Mouse (Mus musculus) lung, postnatal 0 days (tissue): ENCODE results near the gene Tgfa. TPM values are rescaled to one million over a fixed set of nuclear protein-coding genes. Genes with fewer than 3 reads are reported as not detected.

Source experiments
- ATAC-seq: fragments of 200-750 bp; cut with Nextera tagmentation; 2 replicates; pipeline ENCODE4 v1.8.0; 2017; ENCODE audit warnings: moderate library complexity
- DNase-seq: peaks from one replicate; pipeline ENCODE4 v3.0.0-alpha.2; 2016; ENCODE audit warnings: low spot score
- H3K27ac ChIP-seq: fragments of 300-500 bp; sonication (generic); 2 replicates; pipeline ENCODE4 v1.5.1; 2014; ENCODE audit warnings: antibody characterized with exemption, mild to moderate bottlenecking, low read length, mixed read lengths
- H3K27me3 ChIP-seq: fragments of 300-500 bp; sonication (generic); replicated peaks from 2 replicates; pipeline ENCODE4 v1.6.1; 2014; ENCODE audit warnings: low read length, mixed read lengths; ENCODE audit not compliant: insufficient read depth
- H3K36me3 ChIP-seq: fragments of 300-500 bp; sonication (generic); 2 replicates; pipeline ENCODE4 v1.6.1; 2014; ENCODE audit warnings: low read length, mixed read lengths; ENCODE audit not compliant: insufficient read depth
- H3K4me1 ChIP-seq: fragments of 300-500 bp; sonication (generic); 2 replicates; pipeline ENCODE4 v1.6.1; 2014; ENCODE audit warnings: antibody characterized with exemption, low read depth, low read length, mixed read lengths; ENCODE audit not compliant: insufficient read depth
- H3K4me2 ChIP-seq: fragments of 300-500 bp; sonication (generic); replicated peaks from 2 replicates; pipeline ENCODE4 v1.6.1; 2014; ENCODE audit warnings: low read depth, mild to moderate bottlenecking, low read length, moderate library complexity, mixed read lengths
- H3K4me3 ChIP-seq: fragments of 300-500 bp; sonication (generic); 2 replicates; pipeline ENCODE4 v1.5.1; 2014; ENCODE audit warnings: low read depth, low read length
- H3K9ac ChIP-seq: fragments of 300-500 bp; sonication (generic); replicated peaks from 2 replicates; pipeline ENCODE4 v1.6.1; 2014; ENCODE audit warnings: low read depth, mild to moderate bottlenecking
- H3K9me3 ChIP-seq: fragments of 300-500 bp; sonication (generic); 2 replicates; pipeline ENCODE4 v1.6.1; 2016; ENCODE audit warnings: low read length, mixed read lengths
- CTCF ChIP-seq: IDR thresholded peaks from 2 replicates; pipeline ENCODE4 v1.5.1; 2016; ENCODE audit warnings: antibody characterized with exemption, mild to moderate bottlenecking
- EP300 ChIP-seq: IDR thresholded peaks from 2 replicates; pipeline ENCODE4 v1.6.1; 2016; ENCODE audit warnings: antibody characterized with exemption, mild to moderate bottlenecking, control low read depth
- WGBS: fragments of 180-500 bp; shearing (Covaris S2); extraction: QIAGEN DNeasy Blood & Tissue Kit; methylation state at CpG from one replicate; pipeline ENCODE4 v1.1.7; 2014; 5-methylcytosine and 5-hydroxymethylcytosine counted together
- polyA plus RNA-seq: library from polyadenylated mRNA; unstranded; fragments of >200 nt; fragmentation: Nextera tagmentation; extraction: Ambion mirVana; gene quantifications from 2 replicates; pipeline ENCODE4 v1.2.1, GENCODE M21; 2015

The Tgfa gene
- polyA plus RNA-seq, 1 experiment from 2014 or later: 1.9 TPM

DNA sequence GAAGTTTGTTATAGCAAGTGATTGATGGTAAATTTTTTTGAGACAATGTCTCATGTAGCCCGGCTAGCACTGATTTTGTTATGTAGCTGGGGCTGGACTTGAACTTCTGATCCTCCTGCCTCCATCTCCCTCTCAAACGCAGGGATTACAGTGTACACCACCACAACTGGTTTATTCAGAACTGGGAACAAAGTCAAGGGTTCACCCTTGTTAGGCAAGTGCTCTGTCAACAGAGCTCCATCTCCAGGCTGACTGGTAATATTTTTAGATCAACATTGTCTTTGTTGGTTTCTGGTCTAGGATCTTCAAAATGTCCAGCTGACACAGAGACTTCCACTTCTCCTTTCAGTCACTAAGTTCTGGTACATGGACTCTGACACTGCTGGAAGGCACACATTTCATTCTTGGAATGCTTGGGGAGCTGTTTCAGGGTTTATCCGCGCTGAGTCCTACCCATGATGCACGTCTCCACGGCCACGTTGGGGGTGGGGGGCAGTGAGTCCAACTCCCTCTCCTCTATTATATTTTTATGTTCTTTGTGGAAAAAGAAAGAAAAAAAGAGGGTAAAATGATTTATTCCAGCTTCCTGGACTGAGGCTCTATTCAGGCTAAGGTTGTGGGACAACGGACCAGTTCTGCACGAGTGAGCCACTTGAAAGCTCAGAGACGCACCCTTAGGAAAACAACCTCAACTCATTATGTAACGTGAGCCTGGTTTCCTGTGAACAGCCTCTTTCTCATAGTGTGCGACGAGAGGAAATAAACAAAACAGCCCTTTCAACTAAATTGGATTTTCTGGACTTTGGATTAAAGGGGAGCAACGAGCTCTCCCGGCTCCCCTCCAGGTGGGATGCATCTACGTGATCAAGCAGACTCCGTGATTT, 14.4 kb downstream of the Tgfa start:
- 32% methylated on average over 17 of the region's 17 CpGs for WGBS
- H3K4me3 ChIP-seq: no peak overlapping the region; the same call in 1 of the 2 replicates
- DNase-seq: peak; percentile 72
- TF ChIP-seq CTCF: no peak
- no peak for TF ChIP-seq EP300
- 0 out of 2 replicates have a peak overlapping the region, but pooled peaks have one; percentile 32 for H3K27ac ChIP-seq
- no peaks in the 10 kb centered on the region for H3K36me3 ChIP-seq
- peak overlapping the region; percentile 36 for H3K4me2 ChIP-seq
- no peaks in the 10 kb centered on the region for H3K27me3 ChIP-seq
- ATAC-seq: peak; percentile 79
- H3K4me1 ChIP-seq: no peaks in the 10 kb centered on the region
- no peak overlapping the region for H3K9ac ChIP-seq
- no peaks in the 10 kb centered on the region for H3K9me3 ChIP-seq

DNA sequence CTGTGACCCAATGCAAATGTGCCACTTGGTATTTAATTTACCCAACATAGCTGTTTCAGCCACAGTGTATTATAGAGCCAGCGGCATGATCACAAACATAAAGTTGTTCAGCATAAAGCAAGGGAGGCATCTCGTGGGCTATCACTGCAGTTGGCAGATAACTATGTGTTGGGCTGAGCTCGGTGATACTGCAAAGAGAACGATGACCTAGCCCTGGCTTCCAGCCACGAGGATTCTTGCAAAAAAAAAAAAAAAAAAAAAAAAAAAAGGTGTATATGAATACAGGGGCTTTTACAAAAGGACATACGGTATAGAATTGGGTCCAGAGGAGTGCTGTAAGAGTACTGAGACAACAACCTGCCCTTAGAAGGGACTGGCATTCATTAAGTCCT, 15.0 kb downstream of the Tgfa start:
- Histone ChIP-seq H3K36me3 (no peaks in the 10 kb centered on the region), H3K27me3 (no peaks in the 10 kb centered on the region), H3K4me2 (no peak overlapping the region), H3K9ac (no peak overlapping the region), H3K9me3 (no peaks in the 10 kb centered on the region), H3K4me1 (no peaks in the 10 kb centered on the region), H3K4me3 (no peak overlapping the region), H3K27ac (0 out of 2 replicates have a peak overlapping the region, but pooled peaks have one; percentile 32)
- TF ChIP-seq CTCF (no peak), EP300 (no peak)
- WGBS: 32% methylated on average over 6 of the region's 6 CpGs
- no peak for ATAC-seq
- DNase-seq: no peak

DNA sequence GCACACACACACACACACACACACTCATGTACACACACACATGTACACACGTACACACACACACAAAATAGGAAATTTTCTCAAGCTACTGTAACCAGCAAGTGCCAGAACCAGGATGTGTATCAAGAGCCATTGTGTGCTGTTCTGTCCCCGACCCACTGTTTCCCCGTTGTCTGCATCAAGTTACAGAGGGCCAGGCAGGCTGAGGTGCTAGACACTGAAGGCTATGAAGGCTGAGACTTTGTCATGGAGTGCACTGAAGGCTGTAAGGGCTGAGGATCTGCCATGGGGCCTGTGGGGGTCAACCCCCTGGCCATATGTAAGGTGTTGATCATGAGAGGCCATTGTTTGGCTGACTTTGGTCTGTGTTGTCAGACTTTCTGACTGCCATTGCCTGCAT, 15.6 kb downstream of the Tgfa start:
- H3K4me2 ChIP-seq: no peak overlapping the region
- H3K4me1 ChIP-seq: no peaks in the 10 kb centered on the region
- no peak for TF ChIP-seq CTCF
- no peak for TF ChIP-seq EP300
- ATAC-seq (no peak), DNase-seq (no peak)
- no peak overlapping the region for H3K4me3 ChIP-seq
- no peaks in the 10 kb centered on the region for H3K9me3 ChIP-seq
- no peak overlapping the region for H3K27ac ChIP-seq
- no peaks in the 10 kb centered on the region for H3K27me3 ChIP-seq
- WGBS: 64% methylated on average over 3 of the region's 3 CpGs
- H3K9ac ChIP-seq: no peak overlapping the region
- no peaks in the 10 kb centered on the region for H3K36me3 ChIP-seq

DNA sequence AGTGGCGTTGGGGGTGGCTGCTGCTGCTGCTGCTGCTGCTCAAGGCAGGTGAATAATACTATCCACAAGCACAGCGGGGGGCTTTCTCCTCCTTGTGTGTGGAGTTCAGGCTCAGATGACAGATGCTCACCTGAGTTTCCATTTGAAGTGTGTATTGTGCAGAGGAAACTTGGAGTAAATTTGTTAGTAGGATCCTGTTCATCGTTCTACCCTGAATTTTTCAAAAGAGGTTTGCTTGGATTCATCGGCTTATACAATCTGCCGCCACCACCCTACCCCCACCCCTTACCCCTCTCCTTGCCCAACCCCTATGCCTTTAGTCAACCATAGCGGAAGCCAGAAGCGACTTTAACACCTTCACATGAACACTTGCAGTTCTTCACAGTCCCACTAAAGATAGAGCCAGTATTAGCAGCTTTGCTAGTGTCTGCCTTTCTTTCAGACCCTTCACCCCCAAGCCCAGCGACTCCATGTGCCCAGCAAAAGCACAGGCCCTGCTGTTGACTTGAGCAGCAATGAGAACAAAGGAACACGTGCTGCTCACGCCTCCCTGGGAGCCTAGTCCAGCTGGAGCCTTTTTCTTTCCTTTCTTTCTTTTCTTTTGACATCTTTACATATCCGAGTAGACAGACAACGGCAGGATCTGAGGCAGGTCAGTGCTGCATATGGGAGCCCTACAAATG, 16.2 kb downstream of the Tgfa start:
- Histone ChIP-seq H3K36me3 (no peaks in the 10 kb centered on the region), H3K4me3 (no peak overlapping the region), H3K9ac (no peak overlapping the region), H3K27me3 (no peaks in the 10 kb centered on the region), H3K27ac (no peak overlapping the region), H3K9me3 (no peaks in the 10 kb centered on the region), H3K4me1 (no peaks in the 10 kb centered on the region), H3K4me2 (no peak overlapping the region)
- 72% methylated on average over 12 of the region's 12 CpGs for WGBS
- TF ChIP-seq EP300 (no peak), CTCF (no peak)
- no peak for DNase-seq
- no peak for ATAC-seq

DNA sequence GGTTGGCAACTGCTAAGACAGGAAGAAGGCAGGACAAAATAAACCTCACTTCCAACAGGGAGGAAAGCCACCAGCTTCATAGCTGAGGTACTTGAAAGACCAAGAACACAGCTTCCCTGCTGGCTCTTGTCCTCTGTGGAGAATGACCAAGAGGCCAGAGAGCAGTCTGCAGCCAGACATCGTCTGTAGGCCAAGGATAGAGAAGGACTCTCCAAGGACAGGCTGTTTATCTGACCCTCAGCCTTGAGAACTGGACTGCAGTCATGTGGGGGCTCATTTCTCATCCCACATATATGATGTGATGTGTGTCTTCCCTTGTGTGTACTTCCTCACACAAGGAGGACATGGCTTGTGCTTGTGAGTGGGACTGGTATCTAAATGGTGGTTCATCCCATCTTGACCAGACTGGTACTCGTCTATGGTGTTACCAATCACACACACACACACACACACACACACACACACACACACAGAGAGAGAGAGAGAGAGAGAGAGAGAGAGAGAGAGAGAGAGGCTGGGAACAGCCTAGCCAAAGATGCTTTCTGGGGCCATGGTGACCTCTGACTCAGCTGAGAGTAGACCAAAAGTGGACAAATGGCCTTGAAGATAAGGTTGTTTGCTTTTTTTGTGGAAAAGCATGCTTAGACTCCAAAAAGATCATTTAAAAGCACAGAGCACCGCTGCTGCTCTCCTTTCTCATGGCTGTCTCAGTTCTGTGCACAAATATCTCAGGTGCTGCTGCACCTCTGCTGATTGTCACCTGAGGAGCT, 18.0 kb downstream of the Tgfa start:
- no peak for TF ChIP-seq EP300
- no peak for TF ChIP-seq CTCF
- 54% methylated on average over 3 of the region's 3 CpGs for WGBS
- no peaks in the 10 kb centered on the region for H3K4me1 ChIP-seq
- H3K9ac ChIP-seq: no peak overlapping the region
- no peaks in the 10 kb centered on the region for H3K9me3 ChIP-seq
- DNase-seq: no peak
- no peak overlapping the region for H3K4me2 ChIP-seq
- no peak for ATAC-seq
- no peaks in the 10 kb centered on the region for H3K27me3 ChIP-seq
- no peaks in the 10 kb centered on the region for H3K36me3 ChIP-seq
- no peak overlapping the region for H3K4me3 ChIP-seq
- H3K27ac ChIP-seq: no peak overlapping the region

DNA sequence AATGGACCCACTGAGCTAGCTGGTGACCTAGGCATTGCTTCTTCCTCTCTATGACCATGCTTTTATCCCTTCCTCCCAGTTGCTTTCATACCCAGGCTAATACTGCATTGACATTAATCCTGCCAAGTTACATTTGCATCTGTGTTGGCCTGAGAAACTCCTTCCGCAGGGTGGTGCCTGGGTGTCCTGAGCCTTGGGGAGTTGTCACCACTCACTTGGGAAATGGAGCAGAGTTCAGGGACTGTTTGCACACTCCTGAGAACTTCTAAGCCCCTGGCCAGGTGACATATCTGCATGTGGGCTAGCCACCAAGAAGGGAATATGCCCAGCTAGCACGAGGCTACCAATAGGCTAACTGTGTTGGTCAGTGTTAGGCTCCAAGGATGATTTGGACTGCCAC, 23.0 kb downstream of the Tgfa start:
- Histone ChIP-seq H3K27ac (no peak overlapping the region), H3K27me3 (no peaks in the 10 kb centered on the region), H3K4me2 (no peak overlapping the region), H3K36me3 (no peaks in the 10 kb centered on the region), H3K9ac (no peak overlapping the region), H3K9me3 (no peaks in the 10 kb centered on the region), H3K4me1 (no peaks in the 10 kb centered on the region), H3K4me3 (no peak overlapping the region)
- 83% methylated on average over 2 of the region's 2 CpGs for WGBS
- DNase-seq (no peak), ATAC-seq (no peak)
- no peak for TF ChIP-seq EP300
- no peak for TF ChIP-seq CTCF
